Mouse (Mus musculus): Measurements from ENCODE around the gene Olfr1279.

GRCm38 (mm10) chr2:111326220-111326619 is 25.8 kb downstream of the Olfr1279 start, which contains the start of gene Olfr1281:
- TF ChIP-seq CTCF (conservative IDR thresholded peaks at IDR 0.05 in 1 of 2, IDR thresholded peaks at IDR 0.05 in 1 of 2; ENCODE audit: low read depth in 2 of 2, low read length in 2 of 2): no peak
- no peak for TF ChIP-seq TBP (conservative IDR thresholded peaks at IDR 0.05; ENCODE audit: low read depth, low read length)
- TF ChIP-seq POLR2A (IDR thresholded peaks at IDR 0.05; ENCODE audit: low read depth, low read length): no peak
- TF ChIP-seq MAZ (IDR thresholded peaks at IDR 0.05; ENCODE audit: low read depth, low read length): no peak
- TF ChIP-seq MAX (IDR thresholded peaks at IDR 0.05; ENCODE audit: low read length): no peak
- no peak for TF ChIP-seq ZNF384 (IDR thresholded peaks at IDR 0.05; ENCODE audit: low read depth, low read length)
- TF ChIP-seq KAT2A (IDR thresholded peaks at IDR 0.05; ENCODE audit: insufficient replicate concordance, low read length): no peak
- no peak for TF ChIP-seq IRF4 (IDR thresholded peaks at IDR 0.05; ENCODE audit: low read depth, low read length)
- no peak for TF ChIP-seq EP300 (IDR thresholded peaks at IDR 0.05; ENCODE audit: low read length)
- no peak for TF ChIP-seq MAFK (IDR thresholded peaks at IDR 0.05; ENCODE audit: insufficient replicate concordance, low read length)
- TF ChIP-seq RAD21 (IDR thresholded peaks at IDR 0.05; ENCODE audit: low read depth, low read length): no peak
- no peak for TF ChIP-seq ZC3H11A (IDR thresholded peaks at IDR 0.05; ENCODE audit: low read depth, low read length)
- TF ChIP-seq NELFE (IDR thresholded peaks at IDR 0.05; ENCODE audit: low read depth, low read length): no peak
- no peak for TF ChIP-seq POLR2AphosphoS2 (IDR thresholded peaks at IDR 0.05; ENCODE audit: low read depth, low read length)

Data from CH12.LX (cell line).